Mouse (Mus musculus): ENCODE results near the gene 1520401A03Rik. TPM values are rescaled to one million over a fixed set of nuclear protein-coding genes. Genes with fewer than 3 reads are reported as not detected.

1520401A03Rik gene
- polyA plus RNA-seq, 1 experiment from 2014 or later = 0.30 TPM

DNA sequence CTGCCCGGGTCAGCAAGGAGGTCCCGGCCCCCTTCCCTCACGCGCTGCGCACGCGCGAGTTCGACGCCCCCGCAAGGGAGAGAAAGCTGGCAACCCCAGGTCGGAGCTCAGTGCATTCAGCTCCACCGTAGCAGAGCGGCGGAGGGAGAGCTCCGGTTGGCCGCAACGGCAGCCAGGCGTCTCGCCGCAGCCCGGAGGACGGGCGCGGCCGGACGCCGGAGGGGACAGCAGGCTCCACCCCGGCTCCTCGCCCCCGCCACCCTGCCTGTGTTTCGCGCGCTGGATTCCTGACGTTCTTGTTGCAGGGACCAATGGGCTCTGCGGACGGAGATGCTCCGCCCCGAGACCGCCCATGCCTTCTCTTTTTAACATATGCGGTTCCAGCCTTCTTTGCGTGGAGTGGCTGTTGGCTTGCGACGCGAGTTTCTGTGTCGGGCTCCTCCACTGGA is 17.6 kb upstream of the 1520401A03Rik start:
- H3K9ac ChIP-seq (ENCODE audit: low read depth, low read length) = peak overlapping the region; percentile 54
- DNase-seq (ENCODE audit: low spot score) = peak; percentile 95
- peak overlapping the region; percentile 63 for H3K4me3 ChIP-seq (replicated peaks; ENCODE audit: low read depth, low read length)
- peak overlapping the region; percentile 93 for H3K4me2 ChIP-seq (ENCODE audit: low read length)
- no peaks in the 10 kb centered on the region for H3K36me3 ChIP-seq (ENCODE audit: insufficient read depth, low read length)
- H3K9me3 ChIP-seq (replicated peaks; ENCODE audit: low read length) = no peaks in the 10 kb centered on the region
- under 1% methylated on average over 43 of the region's 46 CpGs for WGBS
- H3K4me1 ChIP-seq (replicated peaks; ENCODE audit: insufficient read depth, low read length) = peaks cover 28% of the 10 kb centered on the region
- H3K27me3 ChIP-seq (ENCODE audit: insufficient read depth, low read length) = peaks cover 31% of the 10 kb centered on the region
- ATAC-seq (replicated peaks; ENCODE audit: low FRiP score, low read depth) = peak; percentile 68
- no peak overlapping the region for H3K27ac ChIP-seq
- TF ChIP-seq CTCF (IDR thresholded peaks at IDR 0.05; ENCODE audit: low read depth) = 0 out of 2 replicates have a peak, but pooled peaks have one; percentile 3

DNA sequence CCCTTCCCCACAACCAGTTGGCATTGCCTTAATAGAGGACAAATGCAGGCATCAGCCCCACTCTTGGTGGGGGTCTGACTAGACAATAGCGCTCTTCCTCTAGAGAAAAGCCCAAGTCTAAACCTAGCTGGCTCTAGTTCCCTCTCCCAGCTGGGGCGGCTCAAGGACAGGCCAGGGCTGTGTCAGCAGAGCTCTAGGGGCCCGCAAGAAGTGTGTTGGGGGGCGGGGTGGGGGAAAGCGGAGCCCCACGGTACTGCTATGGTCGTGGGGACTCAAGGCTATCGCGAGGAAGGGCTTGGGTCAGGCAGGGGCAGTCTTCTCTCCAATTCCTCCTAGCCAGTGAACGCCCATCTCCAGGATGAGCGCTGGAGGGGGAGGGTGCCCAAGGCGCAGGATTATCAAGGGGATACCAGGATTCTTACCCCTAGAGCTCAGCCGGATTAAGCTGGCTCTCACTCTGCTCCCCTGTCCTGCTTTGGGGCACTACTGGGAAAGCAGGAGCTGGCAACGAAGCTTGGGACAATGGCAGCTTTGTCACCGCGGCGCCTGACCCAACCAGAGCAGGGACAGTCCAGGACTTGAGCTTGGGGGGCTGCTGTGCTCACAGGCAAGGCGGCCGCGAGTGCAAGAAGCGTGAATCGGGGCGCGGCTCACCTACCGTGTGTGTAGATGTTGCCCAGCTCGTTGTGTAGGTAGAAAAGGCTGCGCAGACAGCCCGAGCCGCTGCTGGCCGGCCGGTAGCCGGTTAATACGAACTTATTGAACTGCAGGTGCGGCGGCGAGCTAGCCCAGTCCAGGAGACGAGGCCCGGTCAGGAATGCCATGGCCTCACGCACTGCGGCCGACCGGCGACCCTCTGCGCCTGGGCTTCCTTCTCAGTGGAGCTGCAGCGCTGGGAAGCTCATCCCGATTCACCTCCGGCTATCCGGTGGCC is 16.9 kb upstream of the 1520401A03Rik start:
- Histone ChIP-seq H3K27ac (no peak overlapping the region), H3K9me3 (replicated peaks; ENCODE audit: low read length) (no peaks in the 10 kb centered on the region), H3K4me1 (replicated peaks; ENCODE audit: insufficient read depth, low read length) (peaks cover 24% of the 10 kb centered on the region; the same call in 1 of the 2 replicates), H3K36me3 (ENCODE audit: insufficient read depth, low read length) (no peaks in the 10 kb centered on the region), H3K4me2 (ENCODE audit: low read length) (peak overlapping the region; percentile 93), H3K27me3 (ENCODE audit: insufficient read depth, low read length) (peaks cover 28% of the 10 kb centered on the region), H3K4me3 (replicated peaks; ENCODE audit: low read depth, low read length) (peak overlapping the region; percentile 63), H3K9ac (ENCODE audit: low read depth, low read length) (peak overlapping the region; percentile 54)
- ATAC-seq (replicated peaks; ENCODE audit: low FRiP score, low read depth) (peak; percentile 1; the same call in 1 of the 2 replicates), DNase-seq (ENCODE audit: low spot score) (no peak)
- no peak for TF ChIP-seq CTCF (IDR thresholded peaks at IDR 0.05; ENCODE audit: low read depth)
- WGBS = 2% methylated on average over 48 of the region's 48 CpGs

DNA sequence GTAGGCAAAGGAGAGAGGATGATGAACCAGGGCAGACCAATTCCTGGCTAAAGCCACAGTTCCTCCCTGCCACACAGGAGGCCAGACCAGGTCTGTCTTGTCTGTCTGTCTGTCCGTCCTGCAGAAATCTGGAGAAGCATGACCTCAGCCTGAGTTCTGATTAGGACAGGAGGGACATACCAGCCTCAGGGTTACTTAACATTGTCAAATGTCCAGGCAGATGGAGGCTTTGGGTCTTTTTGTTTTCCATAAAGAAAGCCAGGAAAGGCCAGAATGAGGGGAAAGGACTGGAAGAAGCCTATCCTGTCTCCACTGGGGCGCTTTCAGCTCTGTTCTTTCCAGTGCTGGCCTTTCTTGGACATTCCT is 16.2 kb upstream of the 1520401A03Rik start:
- ATAC-seq (replicated peaks; ENCODE audit: low FRiP score, low read depth) = no peak
- TF ChIP-seq CTCF (IDR thresholded peaks at IDR 0.05; ENCODE audit: low read depth) = no peak
- peaks cover 24% of the 10 kb centered on the region for H3K27me3 ChIP-seq (ENCODE audit: insufficient read depth, low read length)
- DNase-seq (ENCODE audit: low spot score) = no peak
- H3K4me3 ChIP-seq (replicated peaks; ENCODE audit: low read depth, low read length) = peak overlapping the region; percentile 63; the same call in 1 of the 2 replicates
- no peak overlapping the region for H3K9ac ChIP-seq (ENCODE audit: low read depth, low read length)
- H3K36me3 ChIP-seq (ENCODE audit: insufficient read depth, low read length) = no peaks in the 10 kb centered on the region
- no peaks in the 10 kb centered on the region for H3K9me3 ChIP-seq (replicated peaks; ENCODE audit: low read length)
- peak overlapping the region; percentile 93 for H3K4me2 ChIP-seq (ENCODE audit: low read length)
- no peak overlapping the region for H3K27ac ChIP-seq
- peaks cover 24% of the 10 kb centered on the region; the same call in 1 of the 2 replicates for H3K4me1 ChIP-seq (replicated peaks; ENCODE audit: insufficient read depth, low read length)
- 53% methylated on average over 2 of the region's 2 CpGs for WGBS

DNA sequence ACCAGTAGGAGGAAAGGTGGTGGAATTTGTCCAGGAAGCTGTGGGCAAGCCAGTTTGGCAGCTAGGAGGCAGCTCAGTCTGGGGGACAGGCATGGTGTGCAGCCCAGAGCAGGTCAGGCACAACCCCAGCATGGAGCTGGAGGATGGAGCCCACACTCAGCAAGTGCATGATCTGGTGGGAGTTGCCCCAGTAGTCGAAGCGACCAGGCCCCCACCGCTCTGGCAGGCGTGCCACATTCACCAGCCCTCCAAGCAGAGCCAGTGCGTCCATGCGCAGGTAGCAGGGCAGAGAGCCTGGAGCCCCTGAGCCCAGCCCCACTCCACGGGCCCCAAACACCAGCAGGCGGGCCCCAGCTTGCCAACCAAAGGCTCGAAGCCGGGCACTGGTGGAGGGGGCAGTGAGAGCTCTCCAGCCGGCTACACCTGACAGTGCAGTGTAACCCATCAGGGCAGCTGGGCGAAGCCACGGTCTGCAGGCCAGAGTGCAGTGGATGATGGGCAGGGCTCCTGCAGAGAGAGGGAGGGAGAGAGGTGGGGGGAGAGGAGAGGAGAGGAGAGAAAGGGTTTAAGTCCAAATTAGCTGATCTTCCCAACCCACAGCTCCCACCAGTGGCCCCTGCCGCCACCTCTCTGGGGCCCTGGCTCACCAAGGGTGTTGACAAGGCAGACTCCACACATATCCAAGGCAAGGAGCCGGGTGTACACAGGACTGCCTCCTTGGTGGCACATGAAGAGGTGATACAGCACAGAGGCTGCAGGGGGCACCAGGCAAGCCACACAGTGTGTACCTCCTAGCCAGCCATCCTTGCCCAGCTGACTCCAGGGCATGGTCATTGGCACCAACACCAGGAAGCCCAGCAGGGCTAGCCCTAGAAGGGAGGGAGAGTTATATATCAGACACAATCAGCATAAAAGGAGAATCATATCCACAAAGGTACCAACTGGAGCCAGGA is 15.2 kb upstream of the 1520401A03Rik start:
- Histone ChIP-seq H3K27me3 (ENCODE audit: insufficient read depth, low read length) (peaks cover 13% of the 10 kb centered on the region), H3K4me2 (ENCODE audit: low read length) (no peak overlapping the region), H3K4me3 (replicated peaks; ENCODE audit: low read depth, low read length) (no peak overlapping the region), H3K27ac (no peak overlapping the region), H3K4me1 (replicated peaks; ENCODE audit: insufficient read depth, low read length) (peaks cover 24% of the 10 kb centered on the region; the same call in 1 of the 2 replicates), H3K9ac (ENCODE audit: low read depth, low read length) (no peak overlapping the region), H3K36me3 (ENCODE audit: insufficient read depth, low read length) (no peaks in the 10 kb centered on the region), H3K9me3 (replicated peaks; ENCODE audit: low read length) (no peaks in the 10 kb centered on the region)
- no peak for ATAC-seq (replicated peaks; ENCODE audit: low FRiP score, low read depth)
- no peak for DNase-seq (ENCODE audit: low spot score)
- peak; percentile 29; the same call in 1 of the 2 replicates for TF ChIP-seq CTCF (IDR thresholded peaks at IDR 0.05; ENCODE audit: low read depth)
- 68% methylated on average over 15 of the region's 15 CpGs for WGBS

DNA sequence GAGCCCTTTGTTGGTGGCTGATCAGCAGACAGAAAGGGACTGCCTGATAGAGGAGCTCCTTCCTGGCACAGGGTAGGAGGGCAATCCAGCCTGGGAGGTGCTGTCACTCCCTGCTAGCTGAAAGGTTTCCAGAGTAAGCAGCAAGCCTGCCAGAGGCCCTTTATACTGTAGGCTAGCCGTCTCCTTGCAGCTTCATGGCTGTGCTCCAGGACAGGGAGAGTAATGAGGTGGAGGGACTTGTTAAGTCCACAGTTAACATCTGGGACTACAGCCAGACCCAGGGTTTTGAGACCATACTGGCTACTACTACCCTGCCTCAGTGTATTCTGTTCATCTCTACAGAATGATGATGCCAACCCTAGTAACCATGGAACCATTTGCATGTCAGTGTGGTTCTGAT is 11.8 kb upstream of the 1520401A03Rik start:
- 50% methylated on average over 1 of the region's 1 CpGs for WGBS
- H3K27me3 ChIP-seq (ENCODE audit: insufficient read depth, low read length) = no peaks in the 10 kb centered on the region
- no peak for TF ChIP-seq CTCF (IDR thresholded peaks at IDR 0.05; ENCODE audit: low read depth)
- H3K4me3 ChIP-seq (replicated peaks; ENCODE audit: low read depth, low read length) = no peak overlapping the region
- H3K4me2 ChIP-seq (ENCODE audit: low read length) = no peak overlapping the region
- DNase-seq (ENCODE audit: low spot score) (no peak), ATAC-seq (replicated peaks; ENCODE audit: low FRiP score, low read depth) (no peak)
- no peak overlapping the region for H3K9ac ChIP-seq (ENCODE audit: low read depth, low read length)
- H3K4me1 ChIP-seq (replicated peaks; ENCODE audit: insufficient read depth, low read length) = peaks cover 8% of the 10 kb centered on the region; the same call in 1 of the 2 replicates
- H3K27ac ChIP-seq = no peak overlapping the region
- H3K36me3 ChIP-seq (ENCODE audit: insufficient read depth, low read length) = no peaks in the 10 kb centered on the region
- no peaks in the 10 kb centered on the region for H3K9me3 ChIP-seq (replicated peaks; ENCODE audit: low read length)

DNA sequence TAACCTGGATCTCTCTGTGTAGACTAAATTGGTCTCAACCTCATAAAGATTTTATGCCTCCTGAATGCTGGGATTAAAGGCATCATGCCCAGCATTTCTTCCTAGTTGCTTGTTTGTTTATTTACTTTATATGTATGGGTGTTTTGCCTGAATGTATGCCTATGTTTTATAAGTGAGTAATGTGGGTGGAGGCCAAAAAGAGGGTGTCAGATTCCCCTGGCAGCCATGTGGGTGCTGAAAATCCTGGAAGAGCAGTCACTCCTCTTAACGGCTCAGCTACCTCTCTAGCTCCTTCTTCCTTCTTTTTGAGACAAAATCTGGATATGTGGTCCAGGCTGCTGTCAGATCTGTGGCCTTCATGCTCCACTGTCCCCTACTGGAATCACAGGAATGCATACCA is 7.9 kb upstream of the 1520401A03Rik start:
- TF ChIP-seq CTCF (IDR thresholded peaks at IDR 0.05; ENCODE audit: low read depth) = no peak
- H3K4me3 ChIP-seq (replicated peaks; ENCODE audit: low read depth, low read length) = no peak overlapping the region
- DNase-seq (ENCODE audit: low spot score) (no peak), ATAC-seq (replicated peaks; ENCODE audit: low FRiP score, low read depth) (no peak)
- no peaks in the 10 kb centered on the region for H3K9me3 ChIP-seq (replicated peaks; ENCODE audit: low read length)
- no peaks in the 10 kb centered on the region for H3K36me3 ChIP-seq (ENCODE audit: insufficient read depth, low read length)
- WGBS = 43% methylated on average over 1 of the region's 1 CpGs
- H3K4me1 ChIP-seq (replicated peaks; ENCODE audit: insufficient read depth, low read length) = peaks cover 3% of the 10 kb centered on the region; the same call in 1 of the 2 replicates
- H3K27ac ChIP-seq = no peak overlapping the region
- H3K27me3 ChIP-seq (ENCODE audit: insufficient read depth, low read length) = no peaks in the 10 kb centered on the region
- H3K9ac ChIP-seq (ENCODE audit: low read depth, low read length) = no peak overlapping the region
- H3K4me2 ChIP-seq (ENCODE audit: low read length) = no peak overlapping the region
